Mouse (Mus musculus) kidney, embryonic 14.5 days (tissue): ENCODE measurements around the gene Zfp715. TPM values are rescaled to one million over a fixed set of nuclear protein-coding genes. Genes with fewer than 3 reads are reported as not detected.

ENCODE experiments used
- ATAC-seq: fragments of 200-750 bp; cut with Nextera tagmentation; 2 replicates; pipeline ENCODE4 v1.8.0; 2017; ENCODE audit warnings: moderate number of reproducible peaks, mild to moderate bottlenecking, moderate TSS enrichment, moderate library complexity; ENCODE audit not compliant: low FRiP score, low TSS enrichment
- H3K27ac ChIP-seq: fragments of 300-500 bp; sonication (generic); 2 replicates; pipeline ENCODE4 v1.5.1; 2014; ENCODE audit warnings: low read depth, mild to moderate bottlenecking, low read length, moderate library complexity, mixed read lengths
- H3K27me3 ChIP-seq: fragments of 300-500 bp; sonication (generic); 2 replicates; pipeline ENCODE4 v1.6.1; 2014; ENCODE audit warnings: mild to moderate bottlenecking, low read length; ENCODE audit not compliant: control insufficient read depth, insufficient read depth
- H3K36me3 ChIP-seq: fragments of 300-500 bp; sonication (generic); 2 replicates; pipeline ENCODE4 v1.6.1; 2014; ENCODE audit warnings: low read length, mixed read lengths; ENCODE audit not compliant: control insufficient read depth, insufficient read depth
- H3K4me1 ChIP-seq: fragments of 300-500 bp; sonication (generic); 2 replicates; pipeline ENCODE4 v1.6.1; 2014; ENCODE audit warnings: low read length, mixed read lengths; ENCODE audit not compliant: control insufficient read depth, insufficient read depth
- H3K4me2 ChIP-seq: fragments of 300-500 bp; sonication (generic); replicated peaks from 2 replicates; pipeline ENCODE4 v1.6.1; 2014; ENCODE audit warnings: low read depth, mild to moderate bottlenecking, low read length
- H3K4me3 ChIP-seq: fragments of 300-500 bp; sonication (generic); 2 replicates; pipeline ENCODE4 v1.5.1; 2014; ENCODE audit warnings: mild to moderate bottlenecking, low read length
- H3K9ac ChIP-seq: fragments of 300-500 bp; sonication (generic); 2 replicates; pipeline ENCODE4 v1.6.1; 2014; ENCODE audit warnings: low read depth, mild to moderate bottlenecking, low read length, moderate library complexity
- H3K9me3 ChIP-seq: fragments of 300-500 bp; sonication (generic); 2 replicates; pipeline ENCODE4 v1.6.1; 2016; ENCODE audit warnings: low read length; ENCODE audit not compliant: control insufficient read depth
- WGBS: fragments of 180-500 bp; shearing (Covaris S2); extraction: QIAGEN DNeasy Blood & Tissue Kit; methylation state at CpG from one replicate; pipeline ENCODE4 v1.1.7; 2014; 5-methylcytosine and 5-hydroxymethylcytosine counted together
- polyA plus RNA-seq: library from polyadenylated mRNA; unstranded; fragments of >200 nt; fragmentation: Nextera tagmentation; extraction: Ambion mirVana; gene quantifications from 2 replicates; pipeline ENCODE4 v1.2.1, GENCODE M21; 2014

Zfp715 gene
- polyA plus RNA-seq, 1 experiment from 2014 or later = 14.7 TPM

- 71% methylated on average over 1 of the region's 1 CpGs for WGBS
- Histone ChIP-seq H3K4me3 (no peak overlapping the region), H3K4me2 (no peak overlapping the region), H3K9ac (no peak overlapping the region), H3K9me3 (no peaks in the 10 kb centered on the region), H3K36me3 (no peaks in the 10 kb centered on the region), H3K27me3 (no peaks in the 10 kb centered on the region), H3K27ac (no peak overlapping the region), H3K4me1 (no peaks in the 10 kb centered on the region)
- no peak for ATAC-seq
Observed at GRCm38 (mm10) chr7:43346571-43346970, 33.5 kb upstream of the Zfp715 start.

GRCm38 (mm10) chr7:43346148-43346547, 33.1 kb upstream of the Zfp715 start:
- Histone ChIP-seq H3K4me1 (no peaks in the 10 kb centered on the region), H3K27ac (no peak overlapping the region), H3K36me3 (no peaks in the 10 kb centered on the region), H3K4me2 (no peak overlapping the region), H3K4me3 (no peak overlapping the region), H3K9ac (no peak overlapping the region), H3K9me3 (no peaks in the 10 kb centered on the region), H3K27me3 (no peaks in the 10 kb centered on the region)
- 74% methylated on average over 4 of the region's 4 CpGs for WGBS
- no peak for ATAC-seq

- Histone ChIP-seq H3K36me3 (no peaks in the 10 kb centered on the region), H3K27ac (no peak overlapping the region), H3K9ac (no peak overlapping the region), H3K4me1 (no peaks in the 10 kb centered on the region), H3K4me2 (no peak overlapping the region), H3K9me3 (no peaks in the 10 kb centered on the region), H3K27me3 (no peaks in the 10 kb centered on the region), H3K4me3 (no peak overlapping the region)
- 82% methylated on average over 4 of the region's 4 CpGs for WGBS
- no peak for ATAC-seq
Observed at GRCm38 (mm10) chr7:43344491-43344890, 31.4 kb upstream of the Zfp715 start.

- Histone ChIP-seq H3K36me3 (no peaks in the 10 kb centered on the region), H3K4me1 (no peaks in the 10 kb centered on the region), H3K9ac (no peak overlapping the region), H3K4me3 (no peak overlapping the region), H3K9me3 (no peaks in the 10 kb centered on the region), H3K27ac (no peak overlapping the region), H3K27me3 (no peaks in the 10 kb centered on the region), H3K4me2 (no peak overlapping the region)
- no peak for ATAC-seq
- 82% methylated on average over 2 of the region's 2 CpGs for WGBS
Observed at GRCm38 (mm10) chr7:43344020-43344419, 30.9 kb upstream of the Zfp715 start.

GRCm38 (mm10) chr7:43343191-43343590, 30.1 kb upstream of the Zfp715 start:
- no peak overlapping the region for H3K9ac ChIP-seq
- no peak overlapping the region for H3K27ac ChIP-seq
- H3K4me3 ChIP-seq = no peak overlapping the region
- no peaks in the 10 kb centered on the region for H3K36me3 ChIP-seq
- ATAC-seq = no peak
- no peaks in the 10 kb centered on the region for H3K9me3 ChIP-seq
- no peaks in the 10 kb centered on the region for H3K27me3 ChIP-seq
- H3K4me2 ChIP-seq = no peak overlapping the region
- no peaks in the 10 kb centered on the region for H3K4me1 ChIP-seq
- WGBS = 57% methylated on average over 5 of the region's 5 CpGs

GRCm38 (mm10) chr7:43340771-43341170, 27.7 kb upstream of the Zfp715 start:
- Histone ChIP-seq H3K27me3 (no peaks in the 10 kb centered on the region), H3K9me3 (no peaks in the 10 kb centered on the region), H3K4me3 (no peak overlapping the region), H3K36me3 (no peaks in the 10 kb centered on the region), H3K27ac (no peak overlapping the region), H3K9ac (no peak overlapping the region), H3K4me2 (no peak overlapping the region), H3K4me1 (no peaks in the 10 kb centered on the region)
- ATAC-seq = no peak
- WGBS = 46% methylated on average over 4 of the region's 4 CpGs

- no peaks in the 10 kb centered on the region for H3K27me3 ChIP-seq
- H3K9me3 ChIP-seq = no peaks in the 10 kb centered on the region
- H3K36me3 ChIP-seq = no peaks in the 10 kb centered on the region
- H3K4me3 ChIP-seq = no peak overlapping the region
- no peak overlapping the region for H3K4me2 ChIP-seq
- no peak for ATAC-seq
- no peaks in the 10 kb centered on the region for H3K4me1 ChIP-seq
- WGBS = 64% methylated on average over 2 of the region's 2 CpGs
- no peak overlapping the region for H3K9ac ChIP-seq
- H3K27ac ChIP-seq = no peak overlapping the region
Observed at GRCm38 (mm10) chr7:43333899-43334298, 20.8 kb upstream of the Zfp715 start.

GRCm38 (mm10) chr7:43333203-43333602, 20.1 kb upstream of the Zfp715 start:
- no peaks in the 10 kb centered on the region for H3K27me3 ChIP-seq
- no peaks in the 10 kb centered on the region for H3K9me3 ChIP-seq
- no peak overlapping the region for H3K4me2 ChIP-seq
- no peak overlapping the region for H3K27ac ChIP-seq
- no peaks in the 10 kb centered on the region for H3K4me1 ChIP-seq
- no peak overlapping the region for H3K9ac ChIP-seq
- 45% methylated on average over 5 of the region's 7 CpGs for WGBS
- ATAC-seq = no peak
- H3K36me3 ChIP-seq = no peaks in the 10 kb centered on the region
- H3K4me3 ChIP-seq = no peak overlapping the region

GRCm38 (mm10) chr7:43328101-43328500, 15.0 kb upstream of the Zfp715 start:
- Histone ChIP-seq H3K4me1 (no peaks in the 10 kb centered on the region), H3K4me3 (no peak overlapping the region), H3K27ac (no peak overlapping the region), H3K36me3 (no peaks in the 10 kb centered on the region), H3K9ac (no peak overlapping the region), H3K27me3 (no peaks in the 10 kb centered on the region), H3K4me2 (no peak overlapping the region), H3K9me3 (no peaks in the 10 kb centered on the region)
- ATAC-seq = no peak
- 65% methylated on average over 4 of the region's 4 CpGs for WGBS
